8 mouse cellular contexts compared by ENCODE assay signal in the genomic region with DNA sequence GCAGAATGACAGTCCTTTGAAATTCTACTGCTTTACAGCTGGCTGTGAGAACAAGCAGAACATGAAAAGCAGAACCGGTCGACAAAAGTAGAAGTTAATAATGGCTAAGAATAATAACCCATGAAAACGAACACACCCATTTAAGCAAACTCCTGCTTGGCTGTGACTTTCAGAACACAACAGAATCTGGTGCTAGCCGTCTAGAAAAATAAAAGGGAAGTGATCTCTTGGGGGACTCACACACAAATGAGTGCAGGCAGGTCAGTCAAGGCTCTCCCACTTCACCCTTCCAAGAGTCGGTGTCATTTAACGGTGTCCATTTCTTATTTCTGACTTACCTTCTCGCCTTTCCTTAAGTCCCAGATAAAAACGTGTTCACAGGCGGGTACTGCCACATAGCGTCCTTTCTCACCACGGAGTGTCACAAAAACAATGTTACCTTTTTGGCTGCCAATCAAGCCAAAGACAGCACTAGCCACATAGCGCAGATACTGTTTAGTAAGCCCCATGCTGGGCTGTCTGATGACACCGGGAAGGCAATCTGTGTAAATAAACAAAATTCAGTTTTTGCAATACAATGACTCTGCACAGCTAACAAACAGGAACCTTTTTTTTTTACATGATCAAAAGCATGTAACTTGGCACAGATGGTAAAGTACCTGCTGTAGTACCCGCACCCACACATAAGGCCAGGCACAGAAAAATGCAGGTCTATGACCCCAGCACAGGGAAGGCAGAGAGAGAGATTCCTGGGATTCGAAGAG. TPM values are rescaled to one million over a fixed set of nuclear protein-coding genes. Genes with fewer than 3 reads are reported as not detected.
DNase-seq lines count a peak whose midpoint lies in the region; ATAC-seq and TF ChIP-seq lines count a peak whose summit lies in the region.
"Had no signal": no experiment of that assay in that cellular context is flagged by ENCODE, and none has a peak within 500 bp of the region (broad histone marks: within the 10 kb centered on the region; RNA-seq: fewer than 3 reads in every experiment).

No protein-coding gene starts in this region.

- no peaks in the 10 kb centered on the region for H3K9me3 ChIP-seq in forebrain, embryonic 15.5 days
- no peaks in the 10 kb centered on the region for H3K9me3 ChIP-seq in liver, embryonic 14.5 days (ENCODE audit: control insufficient read depth, low read length)

- no peak for ATAC-seq in forebrain, embryonic 15.5 days (replicated peaks)
- no peak for ATAC-seq in liver, embryonic 14.5 days (ENCODE audit: insufficient read depth)

- TF ChIP-seq CTCF in liver, embryonic 14.5 days (IDR thresholded peaks at IDR 0.05; ENCODE audit: low read depth), result no peak

- TF ChIP-seq EP300 in liver, embryonic 14.5 days (IDR thresholded peaks at IDR 0.05; ENCODE audit: low read depth), result no peak

- WGBS in forebrain, embryonic 15.5 days, result 88% methylated on average over 15 of the region's 15 CpGs
- WGBS in liver, embryonic 14.5 days (ENCODE audit: insufficient replicate concordance), result 71% methylated on average over 15 of the region's 15 CpGs

- peak overlapping the region; percentile 76; the same call in 1 of the 2 replicates for H3K9ac ChIP-seq in forebrain, embryonic 15.5 days (replicated peaks)
- peak overlapping the region; percentile 93; the same call in 1 of the 2 replicates for H3K9ac ChIP-seq in liver, embryonic 14.5 days (replicated peaks)

- DNase-seq in spleen, postnatal 36 days (ENCODE audit: low spot score in 2 of 2), result peak; percentile 10 to 14
- DNase-seq in spleen, postnatal 10 days (ENCODE audit: low spot score in 2 of 2), result no peak
- no peak for DNase-seq in liver, embryonic 14.5 days (ENCODE audit: low read depth in 3 of 3, low spot score in 3 of 3)
- DNase-seq in testis, postnatal 10 days (ENCODE audit: low spot score), result no peak
- DNase-seq in cerebellum, adult 8-10 months, result no peak
- no peak for DNase-seq in layer of hippocampus, adult 11-12 months (ENCODE audit: low spot score)
- DNase-seq: cerebellum, adult 11-12 months had no signal

- peaks cover 28% of the 10 kb centered on the region for H3K4me1 ChIP-seq in forebrain, embryonic 15.5 days
- peaks cover 6 to 10% of the 10 kb centered on the region in 2 experiments for H3K4me1 ChIP-seq in liver, embryonic 14.5 days (replicated peaks; ENCODE audit: control insufficient read depth in 2 of 2, insufficient read depth in 2 of 2, low read length in 1 of 2)

- H3K4me2 ChIP-seq in forebrain, embryonic 15.5 days (replicated peaks), result peak overlapping the region; percentile 84
- peak overlapping the region; percentile 94 for H3K4me2 ChIP-seq in liver, embryonic 14.5 days (ENCODE audit: low read depth)

- peak overlapping the region; percentile 59 for H3K4me3 ChIP-seq in forebrain, embryonic 15.5 days
- peak overlapping the region; percentile 65 to 88 for H3K4me3 ChIP-seq in liver, embryonic 14.5 days (ENCODE audit: insufficient read depth in 1 of 2, low read depth in 2 of 2, low read length in 2 of 2)

- peaks cover 31% of the 10 kb centered on the region for H3K36me3 ChIP-seq in forebrain, embryonic 15.5 days
- H3K36me3 ChIP-seq in liver, embryonic 14.5 days (replicated peaks; ENCODE audit: control insufficient read depth, insufficient read depth, low read depth), result peaks cover 16% of the 10 kb centered on the region

- H3K27ac ChIP-seq in forebrain, embryonic 15.5 days (replicated peaks), result no peak overlapping the region
- H3K27ac ChIP-seq in liver, embryonic 14.5 days, result no peak overlapping the region

- no peaks in the 10 kb centered on the region for H3K27me3 ChIP-seq in forebrain, embryonic 15.5 days
- no peaks in the 10 kb centered on the region for H3K27me3 ChIP-seq in liver, embryonic 14.5 days (ENCODE audit: control insufficient read depth, insufficient read depth, low read length)

RNA-seq across cellular contexts. Expression of a gene that starts 1.3 kb away (rescaled TPM):
- 42.7 and 49.1 TPM in 2 replicates for polyA plus RNA-seq in forebrain, embryonic 15.5 days (2015; fragmentation: Nextera tagmentation; extraction: Ambion mirVana)
- 6.8 and 8.2 TPM in 2 replicates for polyA plus RNA-seq in liver, embryonic 14.5 days (2012; rRNA removed)
- polyA plus RNA-seq in liver, embryonic 14.5 days (2014; fragmentation: Nextera tagmentation; extraction: Ambion mirVana), result 18.6 and 22.0 TPM in 2 replicates

RNA-seq across cellular contexts. Expression of a gene that starts 1.3 kb away (rescaled TPM):
- polyA plus RNA-seq in forebrain, embryonic 15.5 days (2015; fragmentation: Nextera tagmentation; extraction: Ambion mirVana), result 41.3 and 47.1 TPM in 2 replicates
- polyA plus RNA-seq in liver, embryonic 14.5 days (2012; rRNA removed), result 6.2 and 11.0 TPM in 2 replicates
- 20.0 and 20.3 TPM in 2 replicates for polyA plus RNA-seq in liver, embryonic 14.5 days (2014; fragmentation: Nextera tagmentation; extraction: Ambion mirVana)

Comparison
In these comparisons a context has a peak if more than half of its experiments do, and no peak if none do; other contexts are left out.
1. DNase-seq: peak in spleen, postnatal 36 days (2 of 2); none in spleen, postnatal 10 days (0 of 2), liver, embryonic 14.5 days (0 of 3), testis, postnatal 10 days (single experiment), cerebellum, adult 8-10 months (single experiment) and layer of hippocampus, adult 11-12 months (single experiment).